Mouse (Mus musculus): ENCODE measurements around the gene Birc6. TPM values are rescaled to one million over a fixed set of nuclear protein-coding genes. Genes with fewer than 3 reads are reported as not detected.
A peak's percentile ranks its signal among the peaks of the same experiment; 100 is the strongest.
"Not testable (repeated sequence)": the region's sequence is repeated elsewhere in the genome, so short reads cannot be mapped to it uniquely, and the experiment has no call there.

Birc6 gene
- total RNA-seq, 2 experiments from 2014 or later = 50.0 to 53.7 TPM

DNA sequence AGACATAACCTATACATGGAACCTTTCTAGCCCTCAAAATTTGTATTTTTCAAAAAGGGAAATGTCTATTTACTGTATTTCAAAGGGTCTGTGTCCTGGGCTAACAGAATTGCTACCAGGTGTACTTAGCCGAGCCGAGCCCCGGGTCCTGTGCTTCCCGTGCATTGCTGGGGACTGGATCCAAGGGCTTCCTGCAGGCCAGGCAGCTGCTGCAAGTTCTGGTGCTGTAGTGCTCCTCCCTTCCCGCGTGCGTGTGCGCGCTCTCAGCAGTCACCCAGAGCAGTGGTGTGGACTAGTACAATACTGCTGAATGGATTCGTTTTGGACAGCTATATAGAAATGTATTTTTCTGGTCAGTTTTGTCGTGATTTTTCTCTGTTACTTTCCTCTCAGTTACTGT, 31.8 kb downstream of the Birc6 start:
- no peak for DNase-seq

DNA sequence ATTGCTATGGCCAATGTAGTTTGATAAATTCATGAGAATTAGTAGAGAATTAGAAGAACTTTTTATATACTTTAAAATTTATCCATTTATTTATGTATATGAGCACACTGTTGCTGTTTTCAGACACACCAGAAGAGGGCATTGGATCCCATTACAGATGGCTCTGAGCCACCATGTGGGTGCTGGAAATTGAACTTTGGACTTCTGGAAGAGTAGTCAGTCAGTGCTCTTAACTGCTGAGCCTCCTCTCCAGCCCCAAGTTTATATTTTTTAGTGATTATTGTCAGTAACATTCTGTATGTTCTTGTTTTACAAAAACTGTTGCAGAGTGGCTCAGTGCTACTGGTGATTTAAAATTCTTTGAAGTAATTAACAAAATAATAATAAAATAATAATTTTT, 36.1 kb downstream of the Birc6 start:
- no peak for DNase-seq

DNA sequence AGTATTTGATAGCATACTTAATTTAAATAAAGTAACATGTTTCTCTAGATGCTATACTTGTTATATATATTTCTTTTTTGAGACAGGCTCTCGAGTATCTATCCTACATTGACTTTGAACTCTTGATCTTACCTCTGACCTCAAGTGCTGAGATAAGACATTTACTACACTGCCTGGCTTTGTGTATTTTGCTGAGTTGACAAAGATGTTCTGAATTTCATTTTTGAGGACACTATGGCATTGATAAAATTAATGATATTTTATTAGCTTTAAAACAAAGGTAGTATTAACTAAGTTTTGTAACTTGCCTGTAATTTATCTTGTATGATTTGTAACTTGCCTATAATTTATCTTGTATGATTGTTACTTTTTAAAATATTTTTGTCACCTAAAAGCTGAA, 41.1 kb downstream of the Birc6 start:
- no peak for DNase-seq

DNA sequence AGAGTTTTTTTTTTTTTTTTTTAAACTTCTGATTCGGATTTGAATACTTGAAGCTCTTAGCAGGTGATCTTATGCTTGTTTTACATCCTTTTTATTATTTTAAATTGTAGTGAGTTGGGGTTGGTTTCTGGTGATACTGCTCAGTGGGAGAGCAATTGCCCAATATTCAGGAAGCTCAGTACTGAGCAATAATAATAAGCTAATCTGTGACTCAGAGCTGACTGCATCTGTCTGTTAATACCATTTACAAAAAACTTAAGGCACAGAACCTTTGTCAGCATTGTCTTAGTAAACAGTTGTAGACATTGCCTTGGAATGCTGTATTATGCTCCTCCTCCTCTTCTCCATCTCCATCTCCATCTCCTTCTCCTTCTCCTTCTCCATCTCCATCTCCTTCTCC, 42.5 kb downstream of the Birc6 start:
- no peak for DNase-seq

DNA sequence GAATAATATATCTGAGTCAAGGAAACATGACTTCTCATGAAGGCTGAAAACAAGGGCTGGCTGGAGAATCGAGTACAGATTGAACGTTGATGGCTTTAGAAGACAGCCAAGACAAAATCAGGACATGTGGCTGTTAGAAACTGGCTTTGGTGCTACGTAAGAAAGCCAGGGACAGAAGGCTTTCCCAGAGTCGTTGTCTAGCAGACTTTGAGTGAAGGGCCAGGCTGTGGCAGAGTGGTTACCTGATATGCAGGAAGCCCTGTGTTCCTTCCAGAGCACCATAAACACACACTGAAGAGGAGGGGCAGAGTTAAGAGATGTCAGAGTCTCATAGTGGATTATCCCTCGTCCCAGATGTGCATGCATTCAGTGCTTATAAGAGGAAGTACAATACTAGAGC, 49.1 kb downstream of the Birc6 start:
- DNase-seq = peak; percentile 17

DNA sequence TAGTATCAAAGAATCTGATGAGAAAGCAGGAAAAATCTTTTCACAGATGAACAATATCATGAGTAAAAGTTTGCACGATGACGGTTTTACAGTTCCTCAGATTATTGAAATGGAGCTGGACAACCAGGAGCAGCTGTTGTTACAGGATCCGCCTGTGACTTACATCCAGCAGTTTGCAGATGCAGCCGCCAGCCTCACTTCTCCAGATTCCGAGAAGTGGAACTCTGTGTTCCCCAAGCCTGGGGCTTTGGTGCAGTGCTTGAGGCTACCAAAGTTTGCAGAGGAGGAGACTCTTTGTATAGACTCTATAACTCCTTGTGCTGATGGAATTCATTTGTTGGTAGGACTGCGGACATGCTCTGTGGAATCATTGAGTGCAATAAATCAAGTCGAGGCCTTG, 51.5 kb downstream of the Birc6 start:
- DNase-seq = peak; percentile 27

DNA sequence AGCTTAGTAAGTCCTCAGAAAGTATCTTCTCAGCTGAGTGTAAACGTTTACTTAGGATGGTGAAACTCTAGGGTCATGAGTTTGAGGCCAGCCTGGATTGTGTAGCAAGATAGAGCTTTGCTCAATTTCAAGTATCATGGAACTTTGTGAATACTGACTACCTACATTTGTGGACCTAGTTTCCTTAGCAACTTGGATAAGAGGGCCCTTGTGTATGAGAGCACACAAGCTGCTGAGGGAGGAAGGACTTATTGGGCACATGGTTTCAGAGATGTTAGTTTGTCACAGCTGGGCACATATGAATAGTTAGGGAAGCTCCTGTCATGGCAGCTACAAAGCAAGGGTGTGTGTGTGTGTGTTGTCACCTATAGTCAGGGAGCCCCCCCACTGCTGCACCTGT, 52.6 kb downstream of the Birc6 start:
- no peak for DNase-seq

DNA sequence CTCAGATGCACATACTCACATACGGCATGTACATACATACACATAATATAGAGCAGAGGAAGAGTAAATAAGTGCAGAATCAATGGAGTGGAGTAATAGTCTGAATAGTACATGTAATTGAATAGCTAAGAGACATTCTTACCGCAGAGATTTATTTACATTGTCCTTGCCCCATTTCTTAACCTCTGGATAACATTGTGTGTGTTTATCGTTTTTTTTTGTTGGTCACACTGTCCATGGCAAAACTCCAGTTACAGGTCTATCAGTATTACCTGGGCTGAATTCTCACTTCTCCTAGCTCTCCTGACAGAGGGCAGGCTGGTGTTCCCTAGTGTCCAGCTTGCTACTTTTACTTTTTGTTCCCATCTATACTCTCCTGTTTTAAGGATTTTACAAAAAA, 58.7 kb downstream of the Birc6 start:
- no peak for DNase-seq

DNA sequence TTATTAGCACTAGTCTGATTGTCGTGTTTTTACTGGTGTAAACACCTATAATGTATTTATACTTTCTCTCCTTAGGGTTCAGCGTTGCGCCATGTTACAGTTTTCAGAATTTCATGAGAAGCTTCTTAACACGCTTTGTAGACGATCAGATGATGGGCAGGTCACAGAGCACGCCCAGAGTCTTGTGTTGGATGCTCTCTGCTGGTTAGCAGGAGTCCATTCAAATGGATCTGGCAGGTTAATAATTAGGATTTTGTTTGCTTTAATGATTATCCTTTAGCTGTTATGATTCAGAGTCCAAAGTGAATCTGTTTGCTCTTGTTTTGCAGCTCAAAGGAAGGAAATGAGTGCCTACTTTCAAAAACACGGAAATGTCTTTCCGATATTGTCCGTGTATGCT, 70.8 kb downstream of the Birc6 start:
- no peak for DNase-seq

DNA sequence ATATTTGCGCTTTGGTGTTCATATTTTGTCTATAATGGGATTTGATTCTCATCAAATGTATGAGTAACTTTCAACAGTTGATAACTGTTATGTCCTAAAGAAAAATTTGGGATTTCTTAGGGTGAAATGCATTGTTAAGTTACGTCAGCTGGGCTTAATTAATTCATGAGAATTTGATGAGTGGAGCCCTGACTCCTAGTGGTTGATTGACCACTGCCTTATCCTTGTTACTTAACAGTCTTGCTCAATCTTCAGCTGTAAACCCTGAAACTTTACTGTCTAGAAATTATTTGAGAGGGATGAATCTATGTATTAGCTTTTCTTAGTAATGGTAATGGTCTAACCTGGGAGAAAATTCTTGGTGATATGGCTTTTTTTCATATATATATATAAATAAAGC, 71.3 kb downstream of the Birc6 start:
- no peak for DNase-seq

DNA sequence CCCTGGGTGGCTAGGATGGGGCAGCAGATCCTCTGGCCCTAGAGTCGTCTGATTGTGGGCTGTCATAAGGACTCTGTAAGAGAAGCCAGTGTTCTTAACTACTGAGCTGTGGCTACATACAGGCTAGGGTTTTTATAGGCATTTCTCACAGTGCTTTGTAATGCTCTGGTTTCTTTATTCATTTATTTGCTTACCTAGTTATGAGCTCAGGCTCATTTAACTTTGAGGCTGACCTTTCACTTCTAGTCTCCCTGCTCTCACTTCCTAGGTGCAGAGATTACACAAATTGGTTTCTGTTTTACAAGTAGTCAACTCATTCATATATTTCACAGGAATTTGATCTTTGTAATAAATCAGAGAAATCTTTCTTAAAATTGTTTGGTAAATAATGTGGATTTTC, 73.1 kb downstream of the Birc6 start:
- no peak for DNase-seq

DNA sequence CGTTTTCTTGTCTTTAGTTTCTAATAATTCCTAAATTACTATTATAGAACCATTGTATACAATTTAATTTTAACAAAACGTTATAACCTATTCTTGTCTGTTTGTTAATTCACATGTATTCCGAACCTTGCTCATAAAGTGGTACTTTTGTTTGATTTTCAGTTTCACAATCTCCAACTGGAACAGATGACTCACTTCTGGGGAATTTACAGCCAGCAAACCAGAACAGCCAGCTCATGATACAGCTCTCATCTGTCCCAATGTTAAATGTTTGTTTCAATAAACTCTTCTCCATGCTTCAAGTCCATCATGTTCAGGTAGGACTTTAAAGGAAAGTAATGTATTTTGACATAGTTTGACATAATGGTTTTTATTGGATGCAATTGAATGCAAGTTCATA, 102.7 kb downstream of the Birc6 start:
- DNase-seq = no peak

DNA sequence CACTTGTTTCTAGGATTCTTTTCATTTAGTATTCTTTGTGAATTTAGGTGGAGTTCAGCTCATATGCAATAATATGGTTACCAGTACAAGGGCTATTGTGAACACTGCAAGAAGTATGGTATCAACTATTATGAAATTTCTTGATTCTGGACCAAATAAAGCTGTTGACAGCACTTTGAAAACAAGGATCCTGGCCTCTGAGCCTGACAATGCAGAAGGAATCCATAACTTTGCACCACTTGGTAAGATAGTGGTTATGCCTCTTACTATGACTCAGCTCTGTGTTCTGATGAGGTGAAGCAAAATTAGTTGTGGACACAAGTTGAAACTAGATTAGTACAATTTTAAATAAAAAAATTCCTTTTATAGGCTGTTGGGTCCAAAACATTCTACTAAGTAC, 114.3 kb downstream of the Birc6 start:
- DNase-seq = no peak

DNA sequence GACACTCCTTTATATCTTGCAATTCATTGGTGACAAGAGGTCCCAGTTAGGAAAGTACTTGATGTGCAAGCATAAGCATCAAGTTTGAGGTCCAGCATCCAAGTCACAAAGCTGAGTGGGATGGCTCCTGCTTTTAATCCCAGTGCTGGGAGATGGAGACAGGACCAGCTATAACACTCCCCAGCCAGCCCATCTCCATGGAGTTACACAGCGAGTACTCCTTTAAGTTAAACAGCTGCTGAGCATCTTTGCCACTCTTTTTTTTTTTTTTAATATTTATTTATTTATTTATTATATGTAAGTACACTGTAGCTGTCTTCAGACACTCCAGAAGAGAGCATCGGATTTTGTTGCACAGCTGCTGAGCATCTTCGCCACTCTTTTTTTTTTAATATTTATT, 130.3 kb downstream of the Birc6 start:
- no peak for DNase-seq

DNA sequence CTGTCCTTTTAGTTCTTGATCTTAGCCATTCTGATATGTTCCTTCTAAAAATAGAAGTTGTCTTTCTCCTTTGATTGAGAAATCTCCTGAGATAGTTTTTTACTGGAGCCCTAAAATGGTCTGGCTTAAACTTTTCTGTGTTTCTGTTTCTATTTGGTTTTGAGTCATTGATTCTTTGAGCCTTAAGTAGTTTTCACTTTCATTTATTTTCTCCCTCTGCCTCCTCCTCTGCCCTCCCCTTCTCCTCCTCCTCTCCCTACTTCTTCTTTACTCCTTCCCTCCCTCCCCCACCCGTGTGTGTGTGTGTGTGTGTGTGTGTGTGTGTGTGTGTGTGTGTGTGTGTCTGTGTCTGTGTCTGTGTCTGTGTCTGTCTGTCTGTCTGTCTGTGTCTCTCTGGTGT, 139.9 kb downstream of the Birc6 start:
- no peak for DNase-seq

DNA sequence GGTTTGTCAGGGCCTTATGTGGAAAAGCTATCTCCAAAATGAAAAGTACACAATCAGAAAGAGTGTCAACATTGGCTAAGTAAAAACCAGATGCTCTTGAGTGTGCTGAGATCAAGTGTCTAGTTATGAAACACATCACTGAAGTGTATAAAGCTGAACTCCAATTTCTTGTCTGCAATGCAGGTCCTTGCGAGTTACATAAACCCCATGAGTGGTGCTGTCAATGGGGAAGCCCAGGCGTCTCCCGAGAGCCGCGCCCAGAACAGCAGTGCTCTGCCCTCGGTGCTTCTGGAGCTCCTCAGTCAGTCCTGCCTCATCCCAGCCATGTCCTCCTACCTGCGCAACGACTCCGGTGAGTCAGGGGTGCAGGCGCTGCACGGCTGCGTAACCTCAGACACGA, 141.9 kb downstream of the Birc6 start:
- DNase-seq = no peak

DNA sequence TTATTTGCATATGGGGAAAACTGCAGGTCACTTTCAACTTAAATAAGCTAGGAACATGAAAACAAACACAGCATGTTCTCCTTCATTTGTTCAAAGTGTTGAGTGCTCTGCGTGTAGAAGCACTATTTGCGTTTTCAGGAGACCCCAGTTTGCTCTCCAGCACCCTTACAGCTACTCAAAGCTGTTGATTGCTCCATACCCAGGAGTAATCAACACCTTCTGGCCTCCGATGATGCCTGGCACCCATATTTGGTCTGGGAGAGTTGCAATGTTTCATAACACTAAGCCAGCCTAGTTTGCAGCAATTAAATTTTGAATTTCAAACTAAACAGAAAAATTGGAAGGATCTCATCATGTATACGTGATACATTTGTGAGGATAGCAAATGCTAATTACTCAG, 144.4 kb downstream of the Birc6 start:
- no peak for DNase-seq

DNA sequence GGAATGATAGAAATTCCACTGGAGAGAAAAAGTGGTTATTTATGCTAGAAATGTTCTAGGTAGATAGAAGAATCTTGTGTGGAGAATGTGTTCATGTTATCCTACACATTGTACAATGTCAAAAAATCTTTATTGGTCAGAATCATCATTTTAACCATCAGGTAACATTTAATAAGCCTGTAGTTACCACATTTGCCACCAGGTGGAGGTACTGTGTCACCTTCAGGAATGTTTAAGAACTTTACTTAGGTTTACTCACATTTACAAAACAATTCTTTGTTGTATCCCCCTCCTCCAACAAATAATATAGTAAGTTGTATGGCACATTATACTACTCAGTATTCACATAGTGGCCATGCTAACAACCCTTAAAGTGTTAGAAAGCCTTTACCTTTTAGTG, 145.2 kb downstream of the Birc6 start:
- DNase-seq = no peak

DNA sequence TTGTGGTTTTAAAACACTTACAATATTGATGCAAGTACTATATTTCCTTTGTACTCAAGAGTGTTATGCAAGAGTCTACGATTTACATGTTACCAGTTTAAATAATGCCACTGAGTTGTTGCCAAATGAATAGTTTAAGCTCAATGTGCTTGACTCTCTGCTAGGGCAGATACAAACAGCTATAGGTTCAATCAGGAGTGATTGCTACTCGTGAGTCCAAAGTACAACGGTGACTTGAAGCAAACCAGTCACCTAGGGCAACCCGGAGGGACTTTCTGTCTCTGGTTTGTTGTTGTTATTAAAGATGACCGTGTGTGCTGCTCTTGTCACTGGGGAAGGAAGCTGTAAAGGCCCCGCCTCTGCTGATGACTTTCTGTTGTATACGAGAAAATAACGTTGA, 150.0 kb downstream of the Birc6 start:
- DNase-seq = no peak

DNA sequence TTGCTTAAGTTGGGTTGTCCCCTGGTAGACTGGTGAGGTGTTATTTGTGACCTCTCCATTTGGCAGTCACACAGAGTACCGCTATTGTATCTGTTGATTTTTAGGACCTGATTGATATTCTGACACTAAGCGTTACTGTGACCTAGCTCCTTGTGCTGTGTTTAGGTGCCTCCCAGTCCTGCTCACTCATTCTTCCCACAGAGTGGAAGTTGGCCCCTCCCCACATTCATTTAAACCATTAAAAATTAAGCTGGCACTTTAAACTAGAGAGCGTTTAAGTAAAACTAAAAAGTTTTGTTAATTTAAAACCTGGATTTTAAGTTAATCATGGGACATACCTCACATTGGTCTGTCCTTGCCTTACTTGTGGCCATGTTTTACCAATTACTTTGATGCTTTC, 156.8 kb downstream of the Birc6 start:
- no peak for DNase-seq

DNA sequence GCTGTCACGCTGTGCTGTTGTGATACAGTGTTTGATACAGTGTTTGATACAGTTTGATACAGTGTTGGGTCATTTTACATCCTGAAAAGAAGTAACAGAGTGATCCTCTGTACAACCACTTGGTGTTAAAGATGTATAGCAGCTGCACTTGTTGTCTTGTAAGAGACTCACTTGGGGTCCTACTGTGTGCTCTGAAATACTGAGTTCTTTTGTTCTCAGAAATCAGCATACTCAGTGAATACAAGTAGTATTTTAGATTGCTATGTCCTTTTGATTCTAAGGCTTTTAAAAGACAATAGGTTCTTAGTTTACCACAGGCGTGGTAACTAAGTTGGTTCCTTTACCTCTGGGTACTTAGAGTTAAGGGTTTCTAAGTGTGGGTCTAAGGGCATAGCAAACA, 160.5 kb downstream of the Birc6 start:
- no peak for DNase-seq

DNA sequence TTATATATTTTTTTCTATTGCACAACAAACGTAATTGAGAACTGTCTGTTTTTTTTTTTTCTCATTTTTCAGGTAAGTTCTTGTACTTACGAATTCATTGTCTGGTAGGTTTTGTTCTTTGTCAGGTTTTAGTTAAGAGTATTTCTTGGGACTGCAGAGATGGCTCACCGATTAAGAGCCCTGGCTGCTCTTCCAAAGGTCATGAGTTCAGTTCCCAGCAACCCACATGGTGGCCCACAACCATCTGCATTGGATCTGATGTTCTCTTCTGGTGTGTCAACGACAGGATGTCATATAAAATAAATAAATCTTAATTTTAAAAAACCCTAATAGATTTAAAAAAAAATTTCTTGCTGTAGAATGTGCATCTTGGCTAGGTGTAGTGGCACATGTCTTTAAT, 161.3 kb downstream of the Birc6 start:
- DNase-seq = no peak

DNA sequence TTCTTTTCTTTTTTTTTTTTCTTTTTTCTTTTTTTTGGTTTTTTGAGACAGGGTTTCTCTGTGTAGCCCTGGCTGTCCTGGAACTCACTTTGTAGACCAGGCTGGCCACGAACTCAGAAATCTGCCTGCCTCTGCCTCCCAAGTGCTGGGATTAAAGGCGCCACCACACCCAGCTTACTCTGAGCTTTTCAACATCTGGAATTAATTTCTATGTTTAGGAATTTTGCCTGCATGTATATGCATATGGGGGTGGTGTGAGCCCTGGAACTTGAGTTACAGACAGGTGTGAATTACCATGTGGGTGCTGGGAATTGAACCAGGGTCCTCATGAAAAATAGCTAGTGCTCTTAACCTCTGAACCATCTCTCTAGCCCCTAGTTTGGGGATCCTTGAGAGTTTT, 173.6 kb downstream of the Birc6 start:
- DNase-seq = not testable (repeated sequence)

DNA sequence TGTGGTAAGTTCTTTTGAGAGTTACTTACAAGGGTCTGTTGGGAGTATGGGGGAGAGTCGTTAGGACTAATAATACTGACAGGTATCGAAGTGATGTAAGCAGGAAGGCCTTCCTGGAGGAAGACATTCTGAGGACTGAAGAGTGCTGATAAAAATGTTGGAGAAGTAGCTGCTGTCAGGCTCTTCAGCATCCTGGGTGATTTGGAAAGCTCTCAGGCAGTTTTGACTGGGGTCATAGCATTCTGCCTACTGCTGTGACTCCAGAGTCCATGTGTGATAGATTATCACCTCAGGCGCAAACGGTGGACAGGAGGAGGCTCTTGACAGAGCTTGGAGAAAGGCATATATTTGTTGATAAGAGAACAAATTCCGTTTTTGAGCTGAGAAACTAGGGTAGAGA, 177.4 kb downstream of the Birc6 start:
- DNase-seq = no peak

DNA sequence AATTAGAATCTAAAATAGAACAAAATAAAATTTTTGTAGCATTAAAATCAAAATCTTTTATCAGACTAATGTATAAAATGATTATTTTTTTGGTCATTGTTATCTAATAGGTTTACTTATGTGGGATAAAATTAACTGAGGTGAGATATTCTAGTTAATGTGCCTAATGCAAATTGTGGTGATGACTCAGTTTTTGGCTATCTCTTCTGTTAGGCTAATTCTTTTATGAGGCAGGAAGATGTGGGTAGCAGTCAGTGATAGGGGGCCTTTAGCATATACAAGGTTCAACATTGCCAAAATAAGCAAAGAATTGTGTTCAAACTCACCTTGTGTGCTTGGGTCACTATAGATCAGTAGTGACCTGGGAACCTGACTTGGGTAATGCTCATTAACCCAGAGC, 178.5 kb downstream of the Birc6 start:
- DNase-seq = no peak

DNA sequence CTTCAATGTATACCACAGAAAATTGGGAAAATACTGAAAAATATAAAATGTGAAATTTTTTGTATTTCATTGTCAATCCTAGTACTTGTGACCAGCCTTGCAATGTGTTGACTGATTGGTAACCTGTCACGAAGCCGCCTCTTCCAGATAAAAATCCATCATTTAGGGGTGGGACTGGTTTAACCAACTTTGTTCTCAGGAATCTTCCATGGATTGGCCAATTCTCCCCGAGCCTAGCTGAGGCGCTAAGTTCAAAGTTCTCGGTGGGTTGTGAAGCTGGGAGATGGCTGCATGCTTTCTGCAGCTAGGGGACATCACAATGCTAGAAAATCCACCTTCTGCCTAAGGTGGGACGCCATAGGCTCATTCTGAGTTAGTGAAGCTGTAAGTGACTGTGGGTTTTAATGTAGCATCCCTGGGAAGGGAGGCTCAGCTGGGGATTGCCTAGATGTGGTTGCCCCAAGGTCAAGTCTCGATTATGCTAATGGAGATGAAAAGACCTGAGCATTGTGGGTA, 179.6 kb downstream of the Birc6 start:
- DNase-seq = no peak

All from gastrocnemius, postnatal 25 days (tissue).